Mouse (Mus musculus) kidney, embryonic 16.5 days (tissue): ENCODE results near the gene Tmem132c. TPM values are rescaled to one million over a fixed set of nuclear protein-coding genes. Genes with fewer than 3 reads are reported as not detected.

ENCODE experiments used
- ATAC-seq: fragments of 200-750 bp; cut with Nextera tagmentation; 2 replicates; pipeline ENCODE4 v1.8.0; 2017; ENCODE audit warnings: moderate TSS enrichment; ENCODE audit not compliant: low FRiP score, low TSS enrichment
- H3K27ac ChIP-seq: fragments of 300-500 bp; sonication (generic); 2 replicates; pipeline ENCODE4 v1.5.1; 2014; ENCODE audit warnings: low read length
- H3K27me3 ChIP-seq: fragments of 300-500 bp; sonication (generic); 2 replicates; pipeline ENCODE4 v1.6.1; 2014; ENCODE audit warnings: low read length, control low read depth, mixed read lengths; ENCODE audit not compliant: insufficient read depth
- H3K36me3 ChIP-seq: fragments of 300-500 bp; sonication (generic); 2 replicates; pipeline ENCODE4 v1.6.1; 2014; ENCODE audit warnings: low read length, control low read depth, mixed read lengths; ENCODE audit not compliant: insufficient read depth
- H3K4me1 ChIP-seq: fragments of 300-500 bp; sonication (generic); 2 replicates; pipeline ENCODE4 v1.6.1; 2014; ENCODE audit warnings: low read length, control low read depth, mixed read lengths; ENCODE audit not compliant: insufficient read depth
- H3K4me2 ChIP-seq: fragments of 300-500 bp; sonication (generic); replicated peaks from 2 replicates; pipeline ENCODE4 v1.6.1; 2014; ENCODE audit warnings: low read depth, low read length
- H3K4me3 ChIP-seq: fragments of 300-500 bp; sonication (generic); 2 replicates; pipeline ENCODE4 v1.5.1; 2014; ENCODE audit warnings: mild to moderate bottlenecking, low read length
- H3K9ac ChIP-seq: fragments of 300-500 bp; sonication (generic); replicated peaks from 2 replicates; pipeline ENCODE4 v1.6.1; 2014; ENCODE audit warnings: low read length
- H3K9me3 ChIP-seq: fragments of 300-500 bp; sonication (generic); 2 replicates; pipeline ENCODE4 v1.6.1; 2016; ENCODE audit warnings: low read length, control low read depth
- WGBS: fragments of 180-500 bp; shearing (Covaris S2); extraction: QIAGEN DNeasy Blood & Tissue Kit; methylation state at CpG from one replicate; pipeline ENCODE4 v1.1.7; 2014; 5-methylcytosine and 5-hydroxymethylcytosine counted together
- polyA plus RNA-seq: library from polyadenylated mRNA; unstranded; fragments of >200 nt; fragmentation: Nextera tagmentation; extraction: Ambion mirVana; gene quantifications from 2 replicates; pipeline ENCODE4 v1.2.1, GENCODE M21; 2015

Gene Tmem132c
- polyA plus RNA-seq, 1 experiment from 2014 or later: 1.5 TPM

DNA sequence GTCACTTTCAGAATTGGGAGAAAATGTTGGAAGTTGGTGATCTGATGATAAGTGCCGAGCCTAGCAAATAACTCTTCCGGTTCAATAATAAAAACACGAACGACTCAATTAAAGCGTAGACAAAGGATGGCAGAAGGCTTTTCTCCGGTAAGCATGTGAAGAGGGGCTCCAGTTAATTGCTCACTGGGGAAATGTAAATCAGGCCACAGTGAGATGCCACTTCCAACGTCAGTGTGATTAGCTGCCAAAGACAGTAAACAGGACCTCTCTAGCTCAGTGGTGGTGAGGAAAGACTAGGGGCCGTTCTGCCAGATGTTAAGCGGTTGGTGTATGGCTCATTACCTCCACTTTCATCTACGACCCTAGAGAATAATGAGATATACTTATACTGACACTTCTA is 187.5 kb downstream of the Tmem132c start:
- no peak for ATAC-seq
- Histone ChIP-seq H3K27ac (no peak overlapping the region), H3K4me1 (no peaks in the 10 kb centered on the region), H3K9ac (no peak overlapping the region), H3K4me3 (no peak overlapping the region), H3K36me3 (no peaks in the 10 kb centered on the region), H3K27me3 (no peaks in the 10 kb centered on the region), H3K9me3 (no peaks in the 10 kb centered on the region), H3K4me2 (no peak overlapping the region)
- WGBS: 50% methylated on average over 10 of the region's 10 CpGs

DNA sequence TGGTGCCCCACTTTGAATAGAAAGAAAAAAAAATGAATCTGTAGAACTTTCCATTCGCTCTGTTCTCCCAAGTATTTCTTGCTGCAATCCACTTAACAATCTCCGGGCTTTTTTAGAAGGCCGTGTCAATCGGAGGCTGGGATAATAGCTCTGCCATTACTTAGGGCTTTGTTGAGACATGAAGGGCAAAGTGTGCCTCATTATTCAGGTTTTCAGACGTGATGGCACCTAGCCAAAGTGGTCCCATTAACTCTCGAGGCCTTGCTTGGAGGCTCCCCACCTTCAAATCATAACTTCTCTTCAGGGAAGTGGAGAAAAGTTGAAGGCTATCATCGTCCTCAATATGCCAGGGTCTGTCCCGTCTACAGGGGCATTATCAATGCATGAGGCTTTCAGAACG is 190.0 kb downstream of the Tmem132c start:
- Histone ChIP-seq H3K4me2 (no peak overlapping the region), H3K9ac (no peak overlapping the region), H3K36me3 (no peaks in the 10 kb centered on the region), H3K4me1 (no peaks in the 10 kb centered on the region), H3K27me3 (no peaks in the 10 kb centered on the region), H3K9me3 (no peaks in the 10 kb centered on the region), H3K4me3 (no peak overlapping the region), H3K27ac (no peak overlapping the region)
- ATAC-seq: no peak
- 75% methylated on average over 9 of the region's 9 CpGs for WGBS

DNA sequence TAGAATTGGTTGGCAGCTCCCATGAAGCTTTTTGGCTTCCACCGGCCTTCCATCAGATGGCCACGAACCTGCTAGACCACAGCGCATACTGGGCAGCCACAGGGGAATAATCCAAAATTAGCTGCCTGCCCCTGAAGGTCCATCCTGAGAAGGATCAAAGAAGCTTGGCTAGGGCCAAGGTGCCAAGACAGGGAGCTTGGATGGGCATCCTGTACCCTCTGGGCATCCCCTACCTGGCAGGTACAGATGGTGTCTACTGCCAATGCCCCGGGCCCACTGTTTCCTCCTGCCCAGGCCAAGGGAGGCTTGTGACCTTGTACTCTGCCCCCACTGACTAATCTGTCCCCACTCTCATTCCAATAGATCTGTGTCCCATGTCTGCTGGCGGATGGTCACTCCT is 195.2 kb downstream of the Tmem132c start:
- ATAC-seq: no peak
- H3K4me2 ChIP-seq: no peak overlapping the region
- no peak overlapping the region for H3K4me3 ChIP-seq
- no peaks in the 10 kb centered on the region for H3K4me1 ChIP-seq
- WGBS: 91% methylated on average over 5 of the region's 5 CpGs
- no peak overlapping the region for H3K9ac ChIP-seq
- H3K36me3 ChIP-seq: no peaks in the 10 kb centered on the region
- H3K27me3 ChIP-seq: no peaks in the 10 kb centered on the region
- H3K27ac ChIP-seq: no peak overlapping the region
- peaks cover 7% of the 10 kb centered on the region for H3K9me3 ChIP-seq

DNA sequence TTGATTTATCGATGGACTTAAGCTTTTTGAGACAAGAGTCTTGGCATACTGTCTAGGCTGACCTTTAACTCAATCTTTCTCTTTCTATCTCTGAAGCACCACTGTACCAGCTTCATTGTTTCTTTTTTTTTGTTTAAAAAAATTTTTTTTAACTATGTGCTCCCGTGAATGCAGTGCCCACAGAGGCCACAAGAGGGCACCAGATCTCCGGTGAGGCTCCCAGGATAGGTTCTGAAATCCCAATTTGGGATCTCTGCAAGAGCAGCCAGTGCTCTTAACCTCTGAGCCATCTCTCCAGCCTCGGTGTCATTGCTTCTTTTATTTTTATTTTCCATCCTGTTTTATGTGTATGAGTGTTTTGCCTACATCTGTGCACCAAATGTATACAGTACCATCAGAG is 197.0 kb downstream of the Tmem132c start:
- no peak for ATAC-seq
- H3K9me3 ChIP-seq: peaks cover 7% of the 10 kb centered on the region
- whole genome bisulfite sequencing: 89% methylated on average over 4 of the region's 4 CpGs

DNA sequence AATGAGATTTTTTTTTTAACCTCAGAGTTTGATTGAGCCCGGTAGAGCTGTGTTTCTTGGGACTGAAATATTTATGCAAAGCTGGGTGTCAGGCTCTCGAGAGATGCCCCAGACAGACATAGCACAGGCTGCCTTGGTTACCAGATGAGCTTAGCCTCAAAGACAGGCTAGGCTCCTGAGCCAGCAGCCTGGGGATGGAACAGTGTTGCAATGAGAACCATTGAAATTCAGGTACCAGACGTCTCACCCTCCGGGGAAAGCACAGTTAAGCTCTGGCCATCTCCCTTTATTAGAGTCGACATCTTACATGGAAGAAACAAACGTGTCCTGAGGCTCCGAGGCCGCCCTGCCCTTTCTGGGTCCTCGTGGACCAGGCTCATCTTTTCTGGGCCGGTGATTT is 200.4 kb downstream of the Tmem132c start:
- no peak for ATAC-seq
- Histone ChIP-seq H3K4me1 (no peaks in the 10 kb centered on the region), H3K36me3 (no peaks in the 10 kb centered on the region), H3K4me2 (no peak overlapping the region), H3K9me3 (peaks cover 7% of the 10 kb centered on the region), H3K27me3 (no peaks in the 10 kb centered on the region), H3K27ac (no peak overlapping the region), H3K4me3 (no peak overlapping the region), H3K9ac (no peak overlapping the region)
- WGBS: 68% methylated on average over 10 of the region's 10 CpGs

More for the DNA sequence above, 197.0 kb downstream of the Tmem132c start:
- Histone ChIP-seq H3K36me3 (no peaks in the 10 kb centered on the region), H3K4me3 (no peak overlapping the region), H3K4me1 (no peaks in the 10 kb centered on the region), H3K4me2 (no peak overlapping the region), H3K27me3 (no peaks in the 10 kb centered on the region), H3K9ac (no peak overlapping the region), H3K27ac (no peak overlapping the region)

DNA sequence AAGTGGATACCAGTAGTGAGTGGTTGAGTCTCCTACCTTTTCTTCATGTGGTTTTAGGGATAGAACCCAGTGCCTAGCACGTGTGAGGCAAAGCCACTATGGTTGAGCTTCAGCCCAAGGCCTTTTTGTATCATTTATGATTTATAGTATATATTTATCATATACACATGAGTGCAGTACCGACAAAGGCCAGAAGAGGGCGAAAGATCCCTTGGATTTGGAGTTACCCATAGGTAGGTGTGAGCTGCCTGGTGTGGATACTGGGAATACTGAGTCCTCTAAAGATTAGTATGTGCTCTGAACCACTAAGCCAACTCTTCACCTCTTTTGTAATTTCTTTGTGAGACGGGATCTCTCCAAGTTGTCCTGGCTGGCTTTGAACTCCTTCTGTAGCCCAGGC is 212.0 kb downstream of the Tmem132c start:
- H3K4me2 ChIP-seq: no peak overlapping the region
- no peak overlapping the region for H3K4me3 ChIP-seq
- no peak for ATAC-seq
- 31% methylated on average over 4 of the region's 4 CpGs for WGBS
- H3K9ac ChIP-seq: no peak overlapping the region
- no peaks in the 10 kb centered on the region for H3K27me3 ChIP-seq
- H3K27ac ChIP-seq: no peak overlapping the region
- no peaks in the 10 kb centered on the region for H3K4me1 ChIP-seq
- H3K9me3 ChIP-seq: peaks cover 5% of the 10 kb centered on the region; the same call in 1 of the 2 replicates
- no peaks in the 10 kb centered on the region for H3K36me3 ChIP-seq

DNA sequence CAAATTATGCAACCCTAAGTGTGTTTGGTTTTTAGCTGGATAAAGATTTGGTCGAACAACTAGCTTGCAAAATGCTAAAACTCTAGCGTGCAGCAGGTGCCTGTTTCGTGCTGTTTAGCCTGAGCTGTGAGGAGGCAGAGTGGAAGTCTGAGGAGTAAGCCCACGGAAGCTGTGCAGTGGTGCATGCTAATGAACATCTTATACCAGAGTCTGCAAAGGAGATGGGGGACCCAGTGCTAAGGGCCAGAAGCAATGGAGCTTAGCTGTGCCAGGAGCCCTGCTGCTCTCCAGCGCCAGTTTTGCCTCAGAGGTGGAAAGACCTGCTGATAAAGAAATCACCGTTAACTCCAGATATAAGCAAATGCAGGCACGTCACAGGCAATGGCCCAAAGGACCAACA is 212.5 kb downstream of the Tmem132c start:
- H3K9ac ChIP-seq: no peak overlapping the region
- H3K4me3 ChIP-seq: no peak overlapping the region
- no peaks in the 10 kb centered on the region for H3K4me1 ChIP-seq
- H3K27ac ChIP-seq: no peak overlapping the region
- H3K36me3 ChIP-seq: no peaks in the 10 kb centered on the region
- H3K4me2 ChIP-seq: no peak overlapping the region
- 0 out of 2 replicates have a peak, but pooled peaks have one; percentile 57 for ATAC-seq
- no peaks in the 10 kb centered on the region for H3K27me3 ChIP-seq
- WGBS: 67% methylated on average over 7 of the region's 7 CpGs
- H3K9me3 ChIP-seq: peaks cover 3% of the 10 kb centered on the region; the same call in 1 of the 2 replicates

DNA sequence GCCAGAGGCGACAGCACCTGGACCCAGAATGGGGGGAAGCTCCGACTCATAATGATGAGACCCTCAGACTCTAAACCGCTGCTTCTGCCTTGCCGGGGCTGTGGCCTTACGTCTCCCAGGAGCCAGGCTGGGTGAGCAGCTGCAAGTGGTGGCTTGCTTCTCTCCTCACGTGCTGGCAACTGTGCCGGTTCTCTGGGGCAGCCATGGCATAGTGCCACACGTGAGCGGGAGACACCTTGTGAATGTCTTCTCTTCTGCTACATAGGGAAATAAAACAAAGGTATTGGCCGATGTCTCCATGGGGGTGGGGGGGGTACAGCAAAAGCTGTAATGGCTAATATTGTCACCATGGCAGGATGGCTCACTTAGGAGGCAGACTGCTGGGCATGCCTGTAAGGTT is 214.5 kb downstream of the Tmem132c start:
- no peak overlapping the region for H3K4me3 ChIP-seq
- H3K4me2 ChIP-seq: no peak overlapping the region
- no peaks in the 10 kb centered on the region for H3K4me1 ChIP-seq
- H3K9ac ChIP-seq: no peak overlapping the region
- H3K27ac ChIP-seq: no peak overlapping the region
- no peaks in the 10 kb centered on the region for H3K27me3 ChIP-seq
- no peak for ATAC-seq
- WGBS: 91% methylated on average over 10 of the region's 10 CpGs
- no peaks in the 10 kb centered on the region for H3K36me3 ChIP-seq
- H3K9me3 ChIP-seq: no peaks in the 10 kb centered on the region

DNA sequence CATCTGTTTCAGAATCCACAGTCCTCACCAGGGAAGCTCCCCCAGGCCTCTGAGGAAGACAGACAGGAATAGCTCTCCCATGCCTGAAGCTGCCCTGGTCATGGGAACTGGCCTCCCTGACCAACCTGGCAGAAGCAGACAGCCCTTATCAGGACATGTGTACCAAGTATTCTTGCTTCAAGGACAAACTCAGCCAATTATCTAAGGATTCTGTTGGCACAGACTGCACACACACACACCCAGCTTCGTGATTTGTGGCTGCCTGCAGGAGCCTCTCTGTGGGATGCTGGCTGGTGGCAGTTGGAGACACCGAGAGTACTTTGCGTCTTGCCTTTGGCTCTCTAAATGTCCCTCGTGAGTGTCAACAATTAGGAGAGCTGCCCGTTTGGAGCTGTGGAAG is 226.5 kb downstream of the Tmem132c start:
- Histone ChIP-seq H3K27me3 (no peaks in the 10 kb centered on the region), H3K27ac (no peak overlapping the region), H3K4me3 (no peak overlapping the region), H3K4me1 (no peaks in the 10 kb centered on the region), H3K4me2 (no peak overlapping the region), H3K9me3 (no peaks in the 10 kb centered on the region), H3K9ac (no peak overlapping the region), H3K36me3 (no peaks in the 10 kb centered on the region)
- ATAC-seq: no peak
- 27% methylated on average over 5 of the region's 5 CpGs for WGBS

DNA sequence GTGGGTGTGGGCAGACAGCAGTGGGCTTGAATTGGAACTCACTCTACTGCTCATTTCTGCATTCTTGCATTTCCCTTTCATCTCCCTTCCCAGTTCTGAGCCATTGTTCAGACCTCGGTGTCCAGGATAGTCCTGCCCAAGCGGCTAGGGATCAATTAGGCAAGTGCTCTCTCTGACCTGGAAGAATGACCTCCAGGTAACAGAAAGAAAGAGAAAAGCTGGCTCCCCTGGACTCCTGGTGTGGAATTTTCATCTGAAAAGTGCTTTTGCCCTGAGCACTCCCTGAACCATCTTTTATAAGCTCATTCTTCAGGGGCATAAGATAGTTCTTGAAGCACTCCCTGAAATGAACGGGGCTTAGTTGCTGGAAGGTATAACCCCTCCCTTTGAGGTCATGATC is 228.7 kb downstream of the Tmem132c start:
- ATAC-seq: no peak
- Histone ChIP-seq H3K4me1 (no peaks in the 10 kb centered on the region), H3K9me3 (no peaks in the 10 kb centered on the region), H3K36me3 (no peaks in the 10 kb centered on the region), H3K4me3 (no peak overlapping the region), H3K27ac (no peak overlapping the region), H3K27me3 (no peaks in the 10 kb centered on the region), H3K9ac (no peak overlapping the region), H3K4me2 (no peak overlapping the region)
- WGBS: 46% methylated on average over 3 of the region's 3 CpGs

DNA sequence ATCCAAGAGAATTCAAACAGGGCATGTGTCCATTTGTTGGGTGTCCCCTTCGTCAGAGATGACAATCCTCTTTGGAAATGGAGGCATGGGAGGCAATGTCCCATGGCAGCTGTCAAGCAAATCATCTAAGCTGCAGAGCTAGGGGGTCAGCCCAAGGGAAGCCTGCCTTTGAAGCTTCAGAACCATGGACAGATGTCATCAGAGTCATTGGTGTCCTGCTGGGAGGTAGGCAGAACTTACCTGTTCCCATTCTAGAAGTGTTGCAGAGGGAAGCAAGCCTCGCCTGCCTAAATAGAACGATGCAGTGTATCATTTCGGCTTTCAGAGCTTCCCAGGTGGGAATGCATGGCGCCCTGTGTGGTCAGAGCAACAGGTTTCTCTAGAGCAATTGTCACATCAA is 230.3 kb downstream of the Tmem132c start:
- Histone ChIP-seq H3K4me1 (no peaks in the 10 kb centered on the region), H3K9ac (no peak overlapping the region), H3K36me3 (no peaks in the 10 kb centered on the region), H3K27ac (no peak overlapping the region), H3K4me2 (no peak overlapping the region), H3K4me3 (no peak overlapping the region), H3K9me3 (no peaks in the 10 kb centered on the region), H3K27me3 (no peaks in the 10 kb centered on the region)
- no peak for ATAC-seq
- 59% methylated on average over 5 of the region's 5 CpGs for WGBS
